Mouse (Mus musculus) ZHBTc4 (cell line): ENCODE results near the gene Mfsd6.
"Not testable (repeated sequence)": the region's sequence is repeated elsewhere in the genome, so short reads cannot be mapped to it uniquely, and the experiment has no call there.

Experiments
- DNase-seq: peaks from one replicate; pipeline ENCODE4 v3.0.0-alpha.2; 2011; ENCODE audit warnings: low read depth, low spot score

The Mfsd6 gene

DNA sequence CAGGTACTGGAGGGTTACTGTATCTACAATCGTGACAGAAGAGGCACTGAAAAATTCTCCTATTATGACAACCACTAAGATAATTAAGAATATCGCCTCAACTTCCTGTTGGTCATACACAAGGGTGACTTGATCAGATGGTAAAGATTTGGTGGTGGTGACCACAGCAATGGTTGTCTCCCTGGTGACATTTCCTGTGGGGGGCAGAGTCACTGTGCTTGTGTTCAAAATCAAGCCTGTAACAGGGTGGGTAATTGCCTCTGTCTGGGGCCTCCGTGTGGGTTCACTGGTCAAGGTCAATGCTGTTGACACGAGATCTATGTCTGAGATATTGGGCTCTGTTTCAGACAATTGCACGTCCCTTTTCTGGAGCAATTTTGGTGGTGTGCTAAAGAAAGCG, 18.5 kb downstream of the Mfsd6 start:
- DNase-seq = no peak

- DNase-seq = no peak
Observed at GRCm38 (mm10) chr1:52707030-52707429, 20.2 kb downstream of the Mfsd6 start.

DNA sequence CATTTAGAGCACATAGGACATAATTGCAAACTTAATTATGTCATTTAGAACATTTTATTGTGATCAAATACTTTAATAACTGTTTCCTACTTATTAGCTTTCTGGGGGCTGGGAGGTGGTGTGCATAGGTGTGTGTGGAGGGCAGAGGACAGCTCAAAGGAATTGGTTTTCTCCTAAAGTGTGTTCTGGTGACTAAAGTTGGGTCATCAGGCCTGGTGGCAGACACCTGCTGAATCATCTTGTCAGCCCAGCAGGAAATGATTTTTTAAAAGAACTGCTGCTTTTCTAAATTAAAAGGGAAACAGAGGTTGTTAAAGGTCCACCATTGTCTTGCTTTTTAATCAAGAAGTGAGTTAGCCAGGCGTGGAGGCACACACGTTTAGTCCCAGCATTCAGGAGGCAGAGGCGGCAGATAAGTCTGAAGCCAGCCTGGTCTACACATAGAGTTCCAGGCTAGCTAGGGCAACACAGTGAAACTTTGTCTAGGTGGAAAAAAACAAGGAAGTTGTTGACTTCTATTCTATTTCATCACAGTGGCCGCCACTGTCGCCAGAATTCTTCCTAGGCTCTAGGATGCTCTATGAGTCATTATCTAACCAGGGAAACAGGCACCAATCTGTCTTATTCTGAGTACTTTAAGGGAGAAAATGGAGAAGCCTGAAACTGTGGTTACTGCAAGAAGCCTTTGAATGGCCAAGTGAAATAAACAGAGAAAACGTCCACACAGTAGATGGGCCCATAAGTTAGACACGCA, 24.3 kb downstream of the Mfsd6 start:
- DNase-seq = no peak

DNA sequence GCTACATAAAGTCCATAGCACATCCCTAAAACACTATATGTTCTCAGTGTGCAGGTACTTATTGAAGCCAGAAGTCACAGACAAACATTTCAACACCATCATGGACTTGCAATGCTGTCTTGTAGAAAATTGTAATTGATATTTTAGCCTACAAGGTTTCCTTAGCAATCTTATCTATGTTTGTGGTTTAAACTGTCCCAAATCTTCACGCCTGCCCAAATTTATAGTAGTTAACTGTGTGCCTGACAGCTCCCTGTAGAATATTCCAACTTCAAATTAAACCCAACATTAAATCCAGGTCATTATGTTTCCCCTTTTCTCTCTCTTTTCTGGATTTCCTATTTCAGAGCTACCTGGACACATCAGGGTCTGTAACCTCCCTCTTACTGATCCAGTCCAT, 25.3 kb downstream of the Mfsd6 start:
- DNase-seq = no peak

GRCm38 (mm10) chr1:52694456-52694855, 32.8 kb downstream of the Mfsd6 start:
- not testable (repeated sequence) for DNase-seq

DNA sequence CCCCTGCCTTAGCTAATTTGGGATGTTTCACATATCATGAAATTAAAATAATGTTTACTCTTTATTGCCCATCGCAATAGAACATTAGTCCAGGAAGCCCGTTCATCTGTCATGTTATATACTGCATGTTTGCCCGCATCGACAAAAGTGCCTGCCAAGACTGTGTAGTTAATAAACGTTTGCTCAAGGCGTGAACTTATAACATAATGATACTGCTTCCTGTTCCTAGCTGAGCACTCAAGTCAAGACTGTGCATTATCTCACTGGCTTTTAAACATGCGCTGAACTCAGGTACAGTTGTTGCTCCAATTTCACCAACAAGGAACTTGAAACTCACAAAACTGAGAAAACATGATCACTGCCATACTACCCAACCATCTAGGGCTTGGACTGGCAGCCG, 39.6 kb downstream of the Mfsd6 start:
- no peak for DNase-seq

- no peak for DNase-seq
Observed at GRCm38 (mm10) chr1:52683550-52683949, 43.7 kb downstream of the Mfsd6 start.

DNA sequence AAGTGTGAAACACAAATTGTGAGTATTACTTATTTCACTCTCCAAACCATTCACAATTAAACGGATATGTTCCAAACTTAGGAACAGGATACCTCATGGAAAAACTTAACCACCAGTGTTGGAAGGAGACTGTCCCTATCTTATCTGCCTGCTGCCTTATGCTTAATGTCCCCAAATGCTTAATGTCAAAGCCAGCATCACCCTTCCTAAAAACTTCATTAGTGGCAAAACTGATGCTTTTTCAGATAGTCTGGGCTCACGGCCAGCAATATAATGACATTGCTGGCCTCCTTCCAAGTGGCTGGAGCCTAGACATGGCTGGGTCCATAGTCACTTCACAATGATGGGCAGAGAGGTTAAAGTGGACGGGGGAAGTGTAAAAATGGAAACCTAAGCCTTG, 50.6 kb downstream of the Mfsd6 start:
- DNase-seq = no peak

DNA sequence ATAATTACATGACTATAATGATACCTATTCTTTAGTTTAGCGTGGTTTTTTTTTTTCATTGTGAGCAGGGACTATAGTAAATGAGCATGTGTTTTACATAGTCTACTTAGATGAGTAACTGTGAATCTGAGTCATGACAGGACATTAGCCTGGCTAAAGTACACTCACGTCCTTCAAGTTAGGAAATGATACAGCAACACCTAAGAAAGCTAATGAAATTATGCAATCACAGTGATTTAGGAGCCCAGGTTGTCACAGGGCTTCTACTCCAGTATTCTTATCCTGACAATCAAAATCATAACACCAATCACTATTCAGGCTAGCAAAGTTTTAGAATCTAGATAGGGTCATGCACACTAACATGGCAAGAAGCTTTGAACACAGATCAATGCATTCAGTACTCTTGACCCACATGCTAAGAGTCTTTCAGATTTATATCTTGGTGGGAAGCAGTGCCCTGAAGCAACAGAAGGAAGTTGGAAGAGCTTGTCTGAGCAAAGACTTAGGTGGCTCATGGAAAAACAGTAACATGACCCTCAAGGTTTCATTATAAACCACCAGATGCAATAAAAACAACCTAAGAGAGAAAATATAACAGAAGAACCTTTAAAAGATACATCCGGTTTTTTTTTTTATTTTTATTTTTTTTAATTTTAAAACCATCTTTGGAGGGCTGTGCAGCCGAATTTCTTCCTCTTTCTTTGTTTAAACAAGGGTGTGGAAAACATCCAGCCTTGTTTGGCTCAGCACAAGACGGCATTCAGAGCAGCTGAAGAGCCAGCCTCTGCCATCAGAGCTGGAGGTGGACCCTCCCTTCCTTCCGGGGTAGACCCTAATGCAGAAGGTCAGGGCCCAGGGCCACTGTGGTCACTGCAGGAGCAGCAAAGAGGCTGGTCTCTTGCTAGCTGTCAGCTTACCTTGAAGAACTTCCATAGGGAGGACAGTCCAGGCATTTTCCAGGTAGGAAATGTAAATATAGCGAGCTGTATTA, 51.4 kb downstream of the Mfsd6 start:
- DNase-seq = no peak

- no peak for DNase-seq
Observed at GRCm38 (mm10) chr1:52669931-52670330, 57.3 kb downstream of the Mfsd6 start.

DNA sequence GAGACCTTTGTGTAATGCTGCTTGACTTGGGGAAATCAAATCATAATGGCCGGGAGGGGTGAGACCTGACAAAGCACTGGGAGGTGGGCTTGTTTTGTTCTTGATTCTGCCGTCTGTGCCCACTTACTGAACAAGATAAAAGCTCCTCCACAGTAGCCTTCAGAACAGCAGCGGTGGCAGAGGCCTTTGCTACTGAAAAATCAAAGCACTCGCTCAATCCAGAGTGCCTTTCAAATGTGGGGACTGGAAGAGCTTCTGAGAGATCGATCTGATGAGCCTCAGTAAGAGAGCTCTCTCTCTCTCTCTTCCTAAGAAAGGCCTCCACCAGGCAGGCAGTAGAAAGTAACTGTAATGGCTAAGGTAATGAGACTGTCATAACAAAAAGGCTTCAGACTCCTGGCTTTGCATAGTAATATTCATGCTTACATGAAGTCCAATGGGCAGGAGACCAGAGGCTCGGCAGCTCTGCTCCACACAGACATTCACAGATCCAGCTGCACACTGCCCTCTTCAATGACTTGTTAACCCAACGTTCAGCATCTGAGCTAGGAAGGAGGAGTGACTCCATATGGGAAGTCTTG, 58.4 kb downstream of the Mfsd6 start:
- DNase-seq = no peak

- DNase-seq = no peak
Observed at GRCm38 (mm10) chr1:52663228-52663627, 64.0 kb downstream of the Mfsd6 start.

GRCm38 (mm10) chr1:52660765-52661164, 66.5 kb downstream of the Mfsd6 start:
- peak; percentile 26 for DNase-seq

- DNase-seq = no peak
Observed at GRCm38 (mm10) chr1:52660278-52660677, 67.0 kb downstream of the Mfsd6 start.

DNA sequence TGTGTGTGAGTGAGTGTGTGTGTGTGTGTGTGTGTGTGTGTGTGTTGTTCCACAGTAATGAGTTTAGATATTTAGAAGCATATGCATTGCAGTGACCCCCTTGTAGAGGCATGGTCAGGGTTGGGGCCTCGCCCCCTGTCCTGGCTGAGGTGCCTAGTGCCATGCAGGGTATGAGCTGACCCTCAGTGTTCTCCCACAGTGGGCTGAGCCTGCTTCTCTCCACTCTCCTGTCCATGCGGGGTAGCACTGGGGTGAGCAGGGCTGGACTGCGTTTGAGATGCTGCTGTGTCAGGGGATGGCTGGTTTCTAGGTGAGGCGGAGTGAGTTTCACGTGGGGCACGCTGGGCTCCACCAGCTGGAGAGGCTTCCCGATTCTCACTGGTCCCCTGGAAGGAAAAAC, 69.1 kb downstream of the Mfsd6 start:
- DNase-seq = no peak

DNA sequence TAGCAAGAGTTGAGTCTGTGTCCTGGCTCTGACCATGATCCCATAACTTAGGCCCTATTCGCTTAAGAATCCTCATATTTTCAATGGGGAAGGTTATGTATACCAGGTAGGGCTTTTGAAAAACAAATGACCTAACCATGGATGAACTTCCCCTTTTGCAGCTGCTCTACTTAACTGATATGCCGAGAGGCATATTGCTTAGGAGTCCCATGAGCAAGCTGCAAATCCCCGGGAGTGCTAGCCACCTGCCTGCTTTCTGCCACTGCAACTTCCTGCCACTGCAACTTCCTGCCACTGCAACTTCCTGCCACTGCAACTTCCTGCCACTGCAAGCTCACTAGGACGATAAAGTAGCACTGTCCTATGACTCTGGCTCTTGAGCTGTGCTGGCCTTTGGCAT, 72.1 kb downstream of the Mfsd6 start:
- no peak for DNase-seq

DNA sequence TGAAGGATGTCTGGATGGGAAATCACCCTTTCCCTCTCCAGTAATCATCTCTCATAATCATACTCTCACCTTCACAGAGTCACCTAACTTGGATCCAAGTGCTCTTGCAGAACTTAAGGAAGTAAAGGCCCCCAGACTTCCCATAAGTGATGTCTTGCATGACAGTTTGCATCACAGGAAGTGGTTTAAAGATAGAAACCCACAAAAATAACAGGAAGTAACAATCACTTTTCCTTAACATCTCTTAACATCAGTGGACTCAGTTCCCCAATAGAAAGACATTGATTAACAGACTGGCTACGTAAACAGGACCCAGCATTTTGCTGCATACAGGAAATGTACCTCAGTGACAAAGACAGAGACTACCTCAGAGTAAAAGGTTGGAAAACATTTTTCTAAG, 73.9 kb downstream of the Mfsd6 start:
- DNase-seq = no peak

- DNase-seq = no peak
Observed at GRCm38 (mm10) chr1:52652601-52653253, 74.5 kb downstream of the Mfsd6 start.

- no peak for DNase-seq
Observed at GRCm38 (mm10) chr1:52650066-52650465, 77.2 kb downstream of the Mfsd6 start.

GRCm38 (mm10) chr1:52648153-52649027, 78.9 kb downstream of the Mfsd6 start:
- peak; percentile 71 for DNase-seq

DNA sequence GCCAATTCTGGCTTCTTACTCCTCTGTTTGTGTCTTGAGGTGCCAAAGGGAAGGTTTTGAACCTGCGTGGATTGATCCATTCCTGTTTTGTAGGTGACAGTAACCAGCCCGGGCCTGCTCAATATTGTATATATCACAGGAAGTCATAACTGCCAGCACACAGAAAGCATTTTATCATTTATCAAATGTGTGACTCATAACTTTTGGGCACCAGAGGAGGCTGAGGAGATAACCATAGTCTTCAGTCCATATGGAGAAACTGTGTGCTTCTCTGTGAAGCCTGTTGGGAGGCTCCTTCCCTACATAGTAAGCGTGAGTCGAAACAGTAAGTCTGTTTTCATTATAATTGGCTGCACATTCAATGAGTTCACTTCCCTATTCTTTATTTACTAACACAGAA, 86.5 kb downstream of the Mfsd6 start:
- DNase-seq = no peak
